Mouse (Mus musculus) Patski (cell line): ENCODE data around the gene Cd63. TPM values are rescaled to one million over a fixed set of nuclear protein-coding genes. Genes with fewer than 3 reads are reported as not detected.

Experiments used
- ATAC-seq: fragments of 100-300 bp; one replicate; pipeline ENCODE4 v1.8.0; 2021
- CTCF ChIA-PET: fragments of 350-600 bp; sonication (Branson Sonifier 250); formaldehyde crosslinking; loops from one replicate; lab custom pipeline; 2022; ENCODE audit warnings: inconsistent platforms; lab: Charles Lee
- POLR2A ChIA-PET: fragments of 350-600 bp; sonication (Branson Sonifier 250); formaldehyde crosslinking; loops from one replicate; lab custom pipeline; 2022; ENCODE audit warnings: antibody characterized with exemption, inconsistent platforms; lab: Charles Lee
- DNase-seq: peaks from one replicate; pipeline ENCODE4 v3.0.0-alpha.2; 2011; ENCODE audit warnings: low read depth, low spot score
- H3K27me3 ChIP-seq: fragments of 371-371 bp; one replicate; pipeline ENCODE4 v1.5.1; 2021
- CTCF ChIP-seq: fragments of 100-300 bp; IDR thresholded peaks from one replicate; pipeline ENCODE4 v1.5.1; 2021
- in situ Hi-C: fragments of 300-500 bp; cut with MboI; formaldehyde crosslinking; loops from 3 replicates; pipeline ENCODE4 v1.11.1; 2018; ENCODE audit warnings: low pct_unique_long_range_greater_than_20kb, mixed read lengths
- polyA plus RNA-seq: library from polyadenylated mRNA; unstranded; gene quantifications from one replicate; pipeline ENCODE4 v1.2.3, GENCODE M21; 2021

The Cd63 gene
- polyA plus RNA-seq, 1 experiment from 2014 or later = 2,035 TPM

DNA sequence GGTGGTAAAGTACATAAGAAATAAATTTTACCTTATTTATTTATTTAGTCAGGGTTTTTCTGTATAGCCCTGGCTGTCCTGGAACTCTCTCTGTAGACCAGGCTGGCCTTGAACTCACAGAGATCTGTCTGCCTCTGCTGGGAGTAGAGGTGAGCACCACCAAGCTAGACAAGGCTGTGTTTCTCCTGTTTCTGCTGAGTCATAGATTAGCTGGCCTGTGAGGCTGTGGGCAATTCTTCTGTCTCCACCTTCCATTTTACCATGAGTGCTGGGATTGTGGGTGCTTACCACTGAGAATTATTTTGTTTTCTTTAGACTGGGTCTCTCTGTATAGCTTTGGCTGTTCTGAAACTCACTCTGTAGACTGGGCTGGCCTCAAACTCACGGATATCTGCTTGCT lies 620 bp downstream of the Cd63 start:
- DNase-seq (no peak), ATAC-seq (no peak)
- no peaks in the 10 kb centered on the region for H3K27me3 ChIP-seq
- no peak for TF ChIP-seq CTCF
- in situ Hi-C loops = loop anchor here (25.0 kb wide), 1 partner anchor 1239 kb away; the partner anchor contains the start of genes Nab2 and Nemp1
- CTCF ChIA-PET = interaction anchor here (1.6 kb wide), 1 partner anchor 12 kb away, joined by 4 read pairs; no protein-coding TSS in a partner anchor
- POLR2A ChIA-PET = interaction anchor here (1.4 kb wide), 1 partner anchor 96 kb away, joined by 3 read pairs; no protein-coding TSS in a partner anchor

DNA sequence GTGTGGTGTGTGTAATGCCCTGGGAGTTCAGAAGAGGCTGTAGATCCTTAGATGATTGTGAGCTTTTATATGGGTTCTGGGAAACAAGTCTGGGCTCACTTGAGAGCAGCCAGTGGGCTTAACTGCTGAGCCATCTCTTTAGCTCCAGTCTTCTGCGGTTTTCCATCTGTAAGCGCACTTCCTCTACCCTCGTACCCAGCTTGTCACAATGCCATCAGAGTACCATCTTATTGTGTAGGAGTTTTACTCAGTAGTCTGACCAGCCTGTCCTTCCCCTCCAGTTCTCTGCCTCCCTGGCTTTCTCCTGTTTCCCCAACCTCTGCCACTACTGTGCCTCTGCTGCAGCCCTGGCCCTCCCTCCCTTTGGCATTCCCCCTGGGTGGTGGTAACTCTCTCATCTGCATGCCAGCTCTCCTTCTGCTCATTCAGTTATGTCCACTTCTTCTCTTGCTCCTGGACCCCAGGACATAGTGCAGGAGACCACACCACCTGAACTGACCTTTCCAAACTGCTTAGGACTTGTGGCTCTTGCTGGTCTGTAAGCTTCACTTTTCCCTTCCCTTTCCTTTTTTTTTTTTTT lies 1.7 kb downstream of the Cd63 start:
- TF ChIP-seq CTCF = no peak
- POLR2A ChIA-PET = interaction anchor here (0.6 to 1.4 kb wide), 2 partner anchors 33 to 97 kb away, joined by 3 read pairs; no protein-coding TSS in a partner anchor
- ATAC-seq (peak; percentile 15), DNase-seq (no peak)
- in situ Hi-C loops = loop anchor here (25.0 kb wide), 1 partner anchor 1240 kb away; the partner anchor contains the start of genes Nab2 and Nemp1
- H3K27me3 ChIP-seq = no peaks in the 10 kb centered on the region
- CTCF ChIA-PET = interaction anchor here (1.1 to 1.5 kb wide), 3 partner anchors 11 to 75 kb away, joined by 3 to 4 read pairs (median 4); no protein-coding TSS in a partner anchor

GRCm38 (mm10) chr10:128904812-128905211 lies 4.0 kb downstream of the Cd63 start:
- CTCF ChIA-PET = no interaction called here
- H3K27me3 ChIP-seq = no peaks in the 10 kb centered on the region
- in situ Hi-C loops = loop anchor here (25.0 kb wide), 1 partner anchor 1243 kb away; the partner anchor contains the start of genes Nab2 and Nemp1
- DNase-seq = no peak
- POLR2A ChIA-PET = no interaction called here
- TF ChIP-seq CTCF = no peak
- no peak for ATAC-seq

DNA sequence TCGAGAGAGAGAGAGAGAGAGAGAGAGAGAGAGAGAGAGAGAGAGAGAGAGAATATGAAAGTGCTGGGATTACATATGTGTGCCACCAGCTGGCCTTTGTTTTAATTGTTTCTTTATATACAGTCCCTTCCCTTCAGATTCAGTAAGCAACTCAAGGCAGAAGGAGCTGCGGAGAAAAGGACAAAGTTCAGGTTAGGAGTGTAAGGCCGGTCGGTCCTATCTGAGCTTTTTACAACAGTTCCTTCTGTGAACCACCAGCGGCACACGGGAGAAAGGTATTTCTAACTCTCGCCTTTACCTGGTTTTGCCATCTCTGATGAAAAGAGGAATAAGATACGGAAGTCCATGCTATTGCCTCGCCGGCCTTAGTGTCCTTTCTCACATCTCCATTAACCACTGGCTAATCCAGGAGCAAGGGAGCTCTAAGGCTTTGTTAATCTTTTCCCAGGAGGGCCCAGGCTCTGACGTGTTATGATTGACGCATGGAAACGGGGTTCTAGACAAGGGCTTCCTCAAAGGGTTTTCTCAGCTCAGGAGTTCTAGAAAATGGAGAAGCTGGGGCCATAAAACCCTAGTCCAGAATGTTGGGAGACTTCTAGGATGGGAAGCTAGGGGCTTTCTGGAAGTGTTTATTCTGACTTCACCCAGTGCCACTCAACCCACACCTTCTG lies 8.1 kb downstream of the Cd63 start:
- TF ChIP-seq CTCF = no peak
- in situ Hi-C loops = loop anchor here (25.0 kb wide), 1 partner anchor 1247 kb away; the partner anchor contains the start of genes Nab2 and Nemp1
- DNase-seq (no peak), ATAC-seq (no peak)
- ChIA-PET CTCF (interaction anchor here (1.0 to 2.5 kb wide), 11 partner anchors 13 to 70 kb away, joined by 3 to 8 read pairs (median 4); partner anchors contain the start of genes Bloc1s1 and Rdh5), POLR2A (interaction anchor here (0.5 to 3.5 kb wide), 8 partner anchors 9 to 75 kb away, joined by 3 to 28 read pairs (median 4); partner anchors contain the start of genes Bloc1s1, Gdf11 and Rdh5)
- H3K27me3 ChIP-seq = no peaks in the 10 kb centered on the region

- no peak for TF ChIP-seq CTCF
- DNase-seq (no peak), ATAC-seq (peak; percentile 82)
- no peaks in the 10 kb centered on the region for H3K27me3 ChIP-seq
- in situ Hi-C loops = loop anchor here (25.0 kb wide), 1 partner anchor 1247 kb away; the partner anchor contains the start of genes Nab2 and Nemp1
- ChIA-PET POLR2A (interaction anchor here (0.5 to 3.5 kb wide), 8 partner anchors 9 to 204 kb away, joined by 3 to 28 read pairs (median 4); partner anchors contain the start of genes Bloc1s1, Gdf11 and Rdh5), CTCF (interaction anchor here (1.0 to 2.5 kb wide), 10 partner anchors 13 to 69 kb away, joined by 3 to 8 read pairs (median 4); partner anchors contain the start of genes Bloc1s1 and Rdh5)
Observed at GRCm38 (mm10) chr10:128909567-128910028, 8.8 kb downstream of the Cd63 start.

DNA sequence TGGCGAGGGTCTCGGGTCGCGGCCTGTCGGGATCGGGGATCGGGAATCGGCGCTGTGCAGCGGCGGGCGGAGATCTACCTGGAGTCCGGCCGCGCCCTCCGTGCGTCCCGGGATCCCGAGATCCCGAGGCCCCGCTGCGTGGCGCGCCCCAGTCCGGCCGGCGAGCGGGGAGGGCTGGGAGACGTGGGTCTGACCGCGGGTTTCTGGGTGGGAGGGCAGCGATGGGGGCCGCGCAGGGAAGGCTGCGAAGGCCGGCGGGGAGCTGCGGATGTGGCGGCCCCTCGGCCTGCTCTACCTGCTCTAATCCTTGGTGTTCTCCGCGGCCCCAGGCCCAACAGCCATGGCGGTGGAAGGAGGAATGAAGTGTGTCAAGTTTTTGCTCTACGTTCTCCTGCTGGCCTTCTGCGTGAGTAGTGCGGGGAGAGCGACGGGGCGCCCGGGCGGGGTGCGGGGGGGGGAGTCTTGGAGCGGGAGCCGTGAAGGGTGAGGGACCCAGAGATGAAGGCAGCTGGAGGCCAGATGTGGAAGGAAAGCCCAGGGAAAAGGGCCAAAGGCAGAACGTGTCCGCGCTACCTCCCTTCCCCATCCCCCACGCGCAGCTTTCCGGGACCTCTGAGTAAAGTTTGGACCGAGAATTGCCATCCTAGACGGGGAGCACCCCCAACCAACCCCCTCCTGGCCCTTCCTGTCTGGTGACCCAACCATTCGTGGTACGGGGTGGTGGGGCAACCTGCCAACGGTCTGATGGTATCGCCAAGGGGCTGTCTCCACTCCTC lies 9.5 kb downstream of the Cd63 start:
- no peaks in the 10 kb centered on the region for H3K27me3 ChIP-seq
- DNase-seq = no peak
- in situ Hi-C loops = loop anchor here (25.0 kb wide), 1 partner anchor 1248 kb away; the partner anchor contains the start of genes Nab2 and Nemp1
- ChIA-PET POLR2A (interaction anchor here (0.6 to 3.5 kb wide), 6 partner anchors 8 to 205 kb away, joined by 3 to 28 read pairs (median 4); partner anchors contain the start of genes Bloc1s1, Gdf11 and Rdh5), CTCF (interaction anchor here (1.5 to 1.7 kb wide), 2 partner anchors 11 to 12 kb away, joined by 4 to 5 read pairs; partner anchors contain the start of gene Rdh5)
- TF ChIP-seq CTCF = no peak
- peak; percentile 10 for ATAC-seq

DNA sequence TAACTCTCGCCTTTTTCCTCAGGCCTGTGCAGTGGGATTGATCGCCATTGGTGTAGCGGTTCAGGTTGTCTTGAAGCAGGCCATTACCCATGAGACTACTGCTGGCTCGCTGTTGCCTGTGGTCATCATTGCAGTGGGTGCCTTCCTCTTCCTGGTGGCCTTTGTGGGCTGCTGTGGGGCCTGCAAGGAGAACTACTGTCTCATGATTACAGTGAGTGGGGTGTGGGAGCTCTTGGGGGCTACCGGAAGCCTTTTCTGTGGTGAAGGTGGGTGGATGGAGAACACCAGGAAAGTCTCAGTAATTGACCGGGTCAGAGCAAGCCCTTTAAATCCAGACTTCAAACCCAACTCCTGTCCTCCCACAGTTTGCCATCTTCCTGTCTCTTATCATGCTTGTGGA lies 10.6 kb downstream of the Cd63 start:
- no peak for ATAC-seq
- no peak for DNase-seq
- no peak for TF ChIP-seq CTCF
- POLR2A ChIA-PET = interaction anchor here (0.7 to 3.1 kb wide), 3 partner anchors 10 to 20 kb away, joined by 3 to 16 read pairs (median 3); no protein-coding TSS in a partner anchor
- H3K27me3 ChIP-seq = no peaks in the 10 kb centered on the region
- in situ Hi-C loops = loop anchor here (25.0 kb wide), 1 partner anchor 1249 kb away; the partner anchor contains the start of genes Nab2 and Nemp1
- CTCF ChIA-PET = interaction anchor here (1.5 to 1.6 kb wide), 2 partner anchors 10 to 34 kb away, joined by 4 to 5 read pairs; no protein-coding TSS in a partner anchor

GRCm38 (mm10) chr10:128912268-128912667 lies 11.5 kb downstream of the Cd63 start:
- no peak for TF ChIP-seq CTCF
- in situ Hi-C loops = loop anchor here (25.0 kb wide), 1 partner anchor 1250 kb away; the partner anchor contains the start of genes Nab2 and Nemp1
- no peaks in the 10 kb centered on the region for H3K27me3 ChIP-seq
- DNase-seq (no peak), ATAC-seq (no peak)
- POLR2A ChIA-PET = interaction anchor here (1.1 to 3.1 kb wide), 2 partner anchors 9 to 11 kb away, joined by 3 to 16 read pairs; partner anchors contain the start of gene Rdh5
- CTCF ChIA-PET = interaction anchor here (1.4 to 2.2 kb wide), 7 partner anchors 10 to 65 kb away, joined by 3 to 12 read pairs (median 8); partner anchors contain the start of genes Bloc1s1 and Rdh5

DNA sequence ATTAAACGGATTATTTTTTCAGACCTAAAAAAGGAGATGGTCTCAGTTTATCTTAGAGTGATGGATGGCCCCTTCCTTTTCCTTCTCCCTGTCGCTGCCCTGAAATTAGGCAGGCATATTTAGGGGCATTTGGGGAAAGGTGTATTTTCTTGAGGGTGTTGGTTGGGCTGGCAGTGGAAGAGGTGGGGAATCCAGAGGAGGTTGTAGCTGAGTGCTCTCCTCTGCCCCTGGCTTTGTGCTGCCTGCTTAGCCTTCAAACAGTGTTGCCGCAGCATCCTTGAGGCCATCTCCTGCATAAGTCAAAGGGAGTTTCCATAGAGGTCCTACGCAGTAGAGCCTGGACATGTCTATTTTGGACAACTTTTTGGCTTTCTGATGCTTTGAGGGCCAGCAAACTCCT lies 12.0 kb downstream of the Cd63 start:
- DNase-seq = no peak
- POLR2A ChIA-PET = interaction anchor here (0.6 to 3.1 kb wide), 6 partner anchors 9 to 65 kb away, joined by 3 to 16 read pairs (median 6); partner anchors contain the start of gene Rdh5
- no peaks in the 10 kb centered on the region for H3K27me3 ChIP-seq
- in situ Hi-C loops = loop anchor here (25.0 kb wide), 1 partner anchor 1250 kb away; the partner anchor contains the start of genes Nab2 and Nemp1
- CTCF ChIA-PET = interaction anchor here (0.7 to 5.1 kb wide), 14 partner anchors 9 to 72 kb away, joined by 3 to 48 read pairs (median 6); partner anchors contain the start of genes Bloc1s1, Cd63, Mettl7b and Rdh5
- TF ChIP-seq CTCF = no peak
- no peak for ATAC-seq
